Mouse (Mus musculus) hindbrain, embryonic 16.5 days (tissue): ENCODE measurements around the gene Naglu. TPM values are rescaled to one million over a fixed set of nuclear protein-coding genes. Genes with fewer than 3 reads are reported as not detected.

Experiments
- ATAC-seq: fragments of 200-750 bp; cut with Nextera tagmentation; 2 replicates; pipeline ENCODE4 v1.8.0; 2017; ENCODE audit warnings: moderate TSS enrichment, moderate library complexity
- H3K27ac ChIP-seq: fragments of 300-500 bp; sonication (generic); 2 replicates; pipeline ENCODE4 v1.5.1; 2014; ENCODE audit warnings: low read depth, mild to moderate bottlenecking, control low read depth, low read length, moderate library complexity
- H3K27me3 ChIP-seq: fragments of 300-500 bp; sonication (generic); replicated peaks from 2 replicates; pipeline ENCODE4 v1.6.1; 2014; ENCODE audit warnings: low read length; ENCODE audit not compliant: control insufficient read depth, insufficient read depth
- H3K36me3 ChIP-seq: fragments of 300-500 bp; sonication (generic); 2 replicates; pipeline ENCODE4 v1.6.1; 2014; ENCODE audit warnings: mild to moderate bottlenecking, low read length, moderate library complexity, mixed read lengths; ENCODE audit not compliant: control insufficient read depth, insufficient read depth
- H3K4me1 ChIP-seq: fragments of 300-500 bp; sonication (generic); 2 replicates; pipeline ENCODE4 v1.6.1; 2014; ENCODE audit warnings: low read depth, low read length; ENCODE audit not compliant: control insufficient read depth, insufficient read depth
- H3K4me2 ChIP-seq: fragments of 300-500 bp; sonication (generic); 2 replicates; pipeline ENCODE4 v1.6.1; 2014; ENCODE audit warnings: mild to moderate bottlenecking, low read length, control low read depth, moderate library complexity
- H3K4me3 ChIP-seq: fragments of 300-500 bp; sonication (generic); 2 replicates; pipeline ENCODE4 v1.5.1; 2014; ENCODE audit warnings: mild to moderate bottlenecking, low read length, control low read depth, moderate library complexity
- H3K9ac ChIP-seq: fragments of 300-500 bp; sonication (generic); 2 replicates; pipeline ENCODE4 v1.6.1; 2014; ENCODE audit warnings: low read depth, mild to moderate bottlenecking, control low read depth, low read length, moderate library complexity
- H3K9me3 ChIP-seq: fragments of 300-500 bp; sonication (generic); 2 replicates; pipeline ENCODE4 v1.6.1; 2014; ENCODE audit warnings: mild to moderate bottlenecking, low read length, moderate library complexity; ENCODE audit not compliant: control insufficient read depth
- WGBS: fragments of 180-500 bp; shearing (Covaris S2); extraction: QIAGEN DNeasy Blood & Tissue Kit; methylation state at CpG from one replicate; pipeline ENCODE4 v1.1.7; 2014; 5-methylcytosine and 5-hydroxymethylcytosine counted together
- polyA plus RNA-seq: library from polyadenylated mRNA; unstranded; fragments of >200 nt; fragmentation: Nextera tagmentation; extraction: Ambion mirVana; gene quantifications from 2 replicates; pipeline ENCODE4 v1.2.1, GENCODE M21; 2015

Naglu gene
- polyA plus RNA-seq, 1 experiment from 2014 or later, result 13.9 TPM

DNA sequence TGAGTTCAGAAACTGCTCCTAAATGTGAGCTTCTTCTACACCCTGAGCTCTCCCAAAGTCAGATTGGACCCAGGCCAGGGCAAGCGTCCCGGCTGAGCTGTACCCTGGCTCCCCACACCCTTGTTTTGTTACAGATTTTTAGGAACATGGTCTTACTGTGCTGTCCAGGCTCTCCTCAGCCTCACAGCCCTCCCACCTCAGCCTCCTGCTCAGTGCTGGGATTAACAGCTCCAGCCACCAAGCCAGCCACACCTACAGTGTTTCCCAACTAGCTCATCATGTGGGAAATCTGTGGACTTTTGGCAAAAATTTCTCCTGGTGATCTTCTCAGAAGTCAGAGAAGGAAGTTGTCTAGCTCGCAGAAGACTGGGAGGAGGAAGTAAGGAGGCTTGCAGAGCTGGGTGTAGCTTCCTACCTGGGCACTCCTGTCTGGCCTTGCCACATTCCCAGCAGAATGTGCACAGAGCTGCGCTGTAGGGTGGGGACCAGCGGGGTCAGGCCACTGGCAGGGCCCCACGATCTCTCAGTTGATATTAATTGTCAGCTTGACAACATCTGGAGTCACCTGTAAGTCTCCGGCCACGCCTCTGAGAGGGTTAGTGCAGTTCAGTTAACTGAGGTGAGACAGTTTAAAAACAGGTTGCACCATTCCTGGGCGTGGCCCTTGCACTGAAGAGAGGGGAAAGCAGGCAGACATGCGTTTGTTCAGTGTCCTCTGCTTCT is 16.9 kb upstream of the Naglu start:
- 93% methylated on average over 10 of the region's 10 CpGs for WGBS
- no peaks in the 10 kb centered on the region for H3K27me3 ChIP-seq
- peaks cover 49% of the 10 kb centered on the region for H3K36me3 ChIP-seq
- H3K4me1 ChIP-seq, result no peaks in the 10 kb centered on the region
- no peak for ATAC-seq
- no peak overlapping the region for H3K4me2 ChIP-seq
- no peak overlapping the region for H3K27ac ChIP-seq
- no peaks in the 10 kb centered on the region for H3K9me3 ChIP-seq
- no peak overlapping the region for H3K9ac ChIP-seq
- no peak overlapping the region for H3K4me3 ChIP-seq

GRCm38 (mm10) chr11:101053974-101054373 is 15.8 kb upstream of the Naglu start:
- Histone ChIP-seq H3K27me3 (no peaks in the 10 kb centered on the region), H3K9ac (no peak overlapping the region), H3K4me2 (no peak overlapping the region), H3K27ac (no peak overlapping the region), H3K4me1 (no peaks in the 10 kb centered on the region), H3K36me3 (peaks cover 49% of the 10 kb centered on the region), H3K9me3 (no peaks in the 10 kb centered on the region), H3K4me3 (no peak overlapping the region)
- 100% methylated on average over 1 of the region's 1 CpGs for WGBS
- ATAC-seq, result no peak

DNA sequence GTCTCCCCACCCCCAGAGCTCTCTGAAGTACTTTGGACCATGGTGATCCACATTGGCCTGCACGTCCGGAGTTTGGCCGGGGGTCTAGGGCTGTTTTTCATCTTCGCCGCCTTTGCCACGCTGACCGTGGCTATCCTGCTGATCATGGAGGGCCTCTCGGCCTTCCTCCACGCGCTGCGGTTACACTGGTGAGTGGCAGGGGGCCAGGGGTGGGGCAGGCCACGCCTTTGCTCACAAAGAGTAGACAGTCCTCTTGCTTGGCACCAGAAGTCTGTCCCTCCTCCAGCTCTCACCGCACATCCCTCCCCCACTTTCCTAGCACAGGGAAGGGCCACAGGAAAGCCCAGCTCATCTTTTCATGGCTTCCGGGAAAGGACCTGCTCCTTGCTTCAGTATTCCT is 14.4 kb upstream of the Naglu start:
- Histone ChIP-seq H3K9ac (no peak overlapping the region), H3K4me2 (no peak overlapping the region), H3K4me1 (no peaks in the 10 kb centered on the region), H3K9me3 (no peaks in the 10 kb centered on the region), H3K4me3 (no peak overlapping the region), H3K27me3 (no peaks in the 10 kb centered on the region), H3K27ac (no peak overlapping the region; the same call in 1 of the 2 replicates), H3K36me3 (peaks cover 46% of the 10 kb centered on the region)
- 85% methylated on average over 14 of the region's 14 CpGs for WGBS
- ATAC-seq, result no peak

- Histone ChIP-seq H3K4me1 (no peaks in the 10 kb centered on the region; the same call in 1 of the 2 replicates), H3K36me3 (peaks cover 46% of the 10 kb centered on the region), H3K4me2 (no peak overlapping the region), H3K9ac (no peak overlapping the region), H3K4me3 (no peak overlapping the region), H3K27me3 (no peaks in the 10 kb centered on the region), H3K9me3 (no peaks in the 10 kb centered on the region), H3K27ac (no peak overlapping the region)
- ATAC-seq, result no peak
- WGBS, result 57% methylated on average over 8 of the region's 8 CpGs
Observed at GRCm38 (mm10) chr11:101056885-101057284, 12.9 kb upstream of the Naglu start.

DNA sequence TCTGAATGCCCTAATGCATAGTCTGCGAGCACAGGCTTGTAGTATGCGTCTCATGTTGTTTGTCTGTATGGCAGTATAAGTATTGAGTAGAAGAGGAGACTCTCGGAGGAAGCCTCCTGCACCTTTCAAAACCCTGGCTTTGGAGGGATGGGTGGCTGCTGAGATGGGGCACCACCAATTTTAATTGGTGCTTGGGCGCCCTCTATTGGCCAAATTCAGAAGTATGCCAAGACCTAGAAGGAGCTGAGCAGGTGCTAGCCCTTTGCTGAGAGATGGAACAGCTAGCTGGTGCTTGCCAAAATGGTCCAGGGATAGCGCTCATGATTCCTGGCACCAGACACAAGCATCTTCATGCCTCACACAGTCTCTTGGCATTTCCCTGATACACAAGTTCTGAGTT is 12.0 kb upstream of the Naglu start:
- Histone ChIP-seq H3K4me1 (no peaks in the 10 kb centered on the region; the same call in 1 of the 2 replicates), H3K9me3 (no peaks in the 10 kb centered on the region), H3K4me3 (no peak overlapping the region), H3K4me2 (no peak overlapping the region), H3K27me3 (no peaks in the 10 kb centered on the region), H3K9ac (no peak overlapping the region), H3K27ac (no peak overlapping the region), H3K36me3 (peaks cover 45% of the 10 kb centered on the region)
- 28% methylated on average over 5 of the region's 5 CpGs for WGBS
- no peak for ATAC-seq

DNA sequence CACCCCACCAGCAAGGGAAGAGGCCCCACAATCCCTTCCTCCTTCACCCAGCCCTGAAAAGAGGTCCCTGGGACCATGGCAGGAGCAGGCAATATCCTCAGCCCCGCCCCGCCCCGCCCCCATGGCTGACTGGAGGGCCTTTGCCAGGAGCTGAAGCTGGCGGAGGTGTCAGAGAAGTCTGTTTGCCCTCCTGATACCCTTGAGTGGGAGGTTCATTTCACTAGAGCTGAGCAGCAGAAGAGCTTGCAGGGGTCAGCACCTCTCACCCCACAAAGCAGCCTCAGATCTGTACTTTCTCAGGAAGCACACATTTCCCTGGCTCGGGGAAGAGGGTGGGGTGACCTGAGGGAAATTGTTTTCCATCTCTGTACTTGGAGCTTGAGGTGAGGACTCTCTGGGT is 11.1 kb upstream of the Naglu start:
- peaks cover 46% of the 10 kb centered on the region for H3K36me3 ChIP-seq
- H3K4me2 ChIP-seq, result no peak overlapping the region
- H3K27me3 ChIP-seq, result no peaks in the 10 kb centered on the region
- no peak overlapping the region for H3K9ac ChIP-seq
- no peak overlapping the region for H3K27ac ChIP-seq
- H3K9me3 ChIP-seq, result no peaks in the 10 kb centered on the region
- ATAC-seq, result no peak
- H3K4me1 ChIP-seq, result no peaks in the 10 kb centered on the region; the same call in 1 of the 2 replicates
- H3K4me3 ChIP-seq, result no peak overlapping the region
- 80% methylated on average over 5 of the region's 5 CpGs for WGBS

GRCm38 (mm10) chr11:101059473-101059872 is 10.3 kb upstream of the Naglu start:
- ATAC-seq, result no peak
- no peaks in the 10 kb centered on the region; the same call in 1 of the 2 replicates for H3K4me1 ChIP-seq
- no peak overlapping the region for H3K4me3 ChIP-seq
- no peak overlapping the region for H3K4me2 ChIP-seq
- H3K27me3 ChIP-seq, result no peaks in the 10 kb centered on the region
- peak overlapping the region; percentile 59; the same call in 1 of the 2 replicates for H3K27ac ChIP-seq
- 74% methylated on average over 10 of the region's 10 CpGs for whole genome bisulfite sequencing
- H3K9me3 ChIP-seq, result no peaks in the 10 kb centered on the region
- H3K9ac ChIP-seq, result peak overlapping the region; percentile 28; the same call in 1 of the 2 replicates
- H3K36me3 ChIP-seq, result peaks cover 46% of the 10 kb centered on the region

- Histone ChIP-seq H3K4me3 (no peak overlapping the region), H3K27me3 (no peaks in the 10 kb centered on the region), H3K4me2 (no peak overlapping the region), H3K9ac (0 out of 2 replicates have a peak overlapping the region, but pooled peaks have one; percentile 23), H3K4me1 (no peaks in the 10 kb centered on the region; the same call in 1 of the 2 replicates), H3K9me3 (no peaks in the 10 kb centered on the region), H3K36me3 (peaks cover 42% of the 10 kb centered on the region), H3K27ac (peak overlapping the region; percentile 59)
- ATAC-seq, result no peak
- 67% methylated on average over 8 of the region's 8 CpGs for WGBS
Observed at GRCm38 (mm10) chr11:101060126-101060525, 9.7 kb upstream of the Naglu start.

DNA sequence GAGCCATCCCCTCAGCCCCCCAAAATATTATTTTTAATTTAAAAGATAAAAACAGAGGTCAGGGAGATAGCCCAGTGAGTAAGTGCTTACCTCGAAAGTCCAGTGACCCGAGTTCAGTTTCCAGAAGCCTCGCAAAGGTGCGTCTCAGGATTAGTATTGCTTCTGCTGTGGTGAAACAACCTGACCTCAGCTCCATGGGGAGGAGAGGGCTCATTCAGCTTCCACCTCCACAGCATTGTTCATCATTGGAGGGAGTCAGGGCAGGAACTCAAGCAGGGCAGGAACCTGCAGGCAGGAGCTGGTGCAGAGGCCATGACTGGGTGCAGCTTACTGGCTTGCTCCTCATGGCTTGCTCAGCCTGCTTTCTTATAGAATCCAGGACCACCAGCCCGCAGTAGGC is 8.8 kb upstream of the Naglu start:
- peaks cover 34% of the 10 kb centered on the region for H3K36me3 ChIP-seq
- WGBS, result 94% methylated on average over 5 of the region's 5 CpGs

More for the DNA sequence above, 8.8 kb upstream of the Naglu start:
- H3K9me3 ChIP-seq, result no peaks in the 10 kb centered on the region
- no peak overlapping the region for H3K27ac ChIP-seq
- ATAC-seq, result no peak
- no peak overlapping the region for H3K9ac ChIP-seq
- no peak overlapping the region for H3K4me2 ChIP-seq
- no peak overlapping the region for H3K4me3 ChIP-seq
- no peaks in the 10 kb centered on the region for H3K27me3 ChIP-seq
- no peaks in the 10 kb centered on the region; the same call in 1 of the 2 replicates for H3K4me1 ChIP-seq
